Mouse (Mus musculus) ES-E14 (cell line): ENCODE measurements around the gene Ryk. TPM values are rescaled to one million over a fixed set of nuclear protein-coding genes. Genes with fewer than 3 reads are reported as not detected.

ENCODE experiments used
- DNase-seq: peaks from one replicate; pipeline ENCODE4 v3.0.0-alpha.2; 2013; ENCODE audit warnings: low read depth, low spot score
- H3K27ac ChIP-seq: 2 replicates; pipeline ENCODE4 v1.5.1; 2012; ENCODE audit warnings: low read depth, mild to moderate bottlenecking, low read length, moderate library complexity, mixed read lengths; ENCODE audit not compliant: poor library complexity, insufficient read depth, severe bottlenecking
- H3K36me3 ChIP-seq: 2 replicates; pipeline ENCODE4 v1.6.1; 2012; ENCODE audit warnings: mild to moderate bottlenecking, low read length, moderate library complexity, mixed read lengths; ENCODE audit not compliant: control insufficient read depth, poor library complexity, insufficient read depth, severe bottlenecking
- H3K4me1 ChIP-seq, 2 experiments: fragments of 150-350 bp in 1 of 2; sonication (generic) in 1 of 2; 2 replicates each; pipeline ENCODE4 v1.6.1; 2012; ENCODE audit warnings: low read length in 2 of 2, mild to moderate bottlenecking in 1 of 2, mixed read lengths in 1 of 2; ENCODE audit not compliant: control insufficient read depth in 2 of 2, insufficient read depth in 2 of 2, poor library complexity in 1 of 2
- H3K4me3 ChIP-seq, 2 experiments: fragments of 150-350 bp in 1 of 2; sonication (generic) in 1 of 2; 2 replicates each; pipeline ENCODE4 v1.5.1; 2012; ENCODE audit warnings: low read length in 2 of 2, low read depth in 1 of 2, mild to moderate bottlenecking in 1 of 2, mixed read lengths in 1 of 2; ENCODE audit not compliant: insufficient read depth in 1 of 2, poor library complexity in 1 of 2, severe bottlenecking in 1 of 2
- H3K9ac ChIP-seq: 2 replicates; pipeline ENCODE4 v1.6.1; 2012; ENCODE audit warnings: low read depth, mild to moderate bottlenecking, low read length, mixed read lengths; ENCODE audit not compliant: poor library complexity, insufficient read depth, severe bottlenecking
- H3K9me3 ChIP-seq: fragments of 150-350 bp; sonication (generic); 2 replicates; pipeline ENCODE4 v1.6.1; 2012; ENCODE audit warnings: low read depth, mild to moderate bottlenecking, low read length; ENCODE audit not compliant: control insufficient read depth, insufficient read depth
- CHD2 ChIP-seq: IDR thresholded peaks from 2 replicates; pipeline ENCODE4 v1.6.1; 2014; ENCODE audit warnings: mild to moderate bottlenecking, low read depth, low read length, inconsistent platforms
- HCFC1 ChIP-seq: IDR thresholded peaks from 2 replicates; pipeline ENCODE4 v1.6.1; 2012; ENCODE audit warnings: low read length, inconsistent platforms, borderline replicate concordance; ENCODE audit not compliant: insufficient read depth
- MAFK ChIP-seq: IDR thresholded peaks from 2 replicates; pipeline ENCODE4 v1.6.1; 2014; ENCODE audit warnings: mild to moderate bottlenecking, low read depth, low read length, inconsistent platforms; ENCODE audit not compliant: insufficient read depth
- ZC3H11A ChIP-seq: IDR thresholded peaks from 2 replicates; pipeline ENCODE4 v1.6.1; 2012; ENCODE audit warnings: low read depth, mild to moderate bottlenecking, inconsistent platforms, low read length, borderline replicate concordance
- ZNF384 ChIP-seq: IDR thresholded peaks from 2 replicates; pipeline ENCODE4 v1.6.1; 2012; ENCODE audit warnings: low read depth, low read length, inconsistent platforms
- in situ Hi-C, 2 experiments: fragments of 600-800 bp; cut with MboI; formaldehyde crosslinking; loops; one replicate each; pipeline ENCODE4 v1.15.1; 2025; ENCODE audit warnings: low sequenced_read_pairs in 2 of 2, inconsistent platforms in 1 of 2; ENCODE audit not compliant: unreplicated experiment in 2 of 2
- total RNA-seq: library from RNA; depleted of rRNA; stranded (reverse); fragments of 300-350 nt; gene quantifications from 2 replicates; pipeline ENCODE4 v1.2.3, GENCODE M21; 2012

Gene Ryk
- total RNA-seq, 1 experiment, result 72.0 TPM

GRCm38 (mm10) chr9:102828604-102829003, 6.1 kb upstream of the Ryk start:
- Histone ChIP-seq H3K4me3 (no peak overlapping the region), H3K36me3 (no peaks in the 10 kb centered on the region), H3K27ac (no peak overlapping the region), H3K4me1 (0 out of 4 replicates have a peak, but pooled peaks cover 0 to 2% of the 10 kb centered on the region in 2 experiments), H3K9me3 (no peaks in the 10 kb centered on the region), H3K9ac (no peak overlapping the region)
- no peak for DNase-seq
- TF ChIP-seq ZNF384 (no peak), CHD2 (no peak), MAFK (no peak), HCFC1 (no peak), ZC3H11A (no peak)
- in situ Hi-C loops, result no loop called here

- Histone ChIP-seq H3K9me3 (no peaks in the 10 kb centered on the region), H3K4me3 (no peak overlapping the region), H3K36me3 (no peaks in the 10 kb centered on the region), H3K9ac (no peak overlapping the region), H3K27ac (no peak overlapping the region), H3K4me1 (0 out of 4 replicates have a peak, but pooled peaks cover 0 to 2% of the 10 kb centered on the region in 2 experiments)
- TF ChIP-seq CHD2, result no peak
- TF ChIP-seq HCFC1, result no peak
- no peak for TF ChIP-seq MAFK
- TF ChIP-seq ZNF384, result no peak
- no peak for TF ChIP-seq ZC3H11A
- DNase-seq, result no peak
- in situ Hi-C loops, result no loop called here
Measured at GRCm38 (mm10) chr9:102831541-102831940, 3.2 kb upstream of the Ryk start.

- in situ Hi-C loops, result no loop called here
- peaks cover 0 to 8% of the 10 kb centered on the region in 2 experiments; a peak in 1 of 4 replicates for H3K4me1 ChIP-seq
- peak overlapping the region; percentile 88; the same call in 1 of the 2 replicates for H3K9ac ChIP-seq
- no peaks in the 10 kb centered on the region for H3K36me3 ChIP-seq
- H3K4me3 ChIP-seq, result peak overlapping the region; percentile 48 to 93
- TF ChIP-seq ZNF384 (no peak), ZC3H11A (no peak), MAFK (no peak), HCFC1 (no peak), CHD2 (no peak)
- no peak for DNase-seq
- no peak overlapping the region for H3K27ac ChIP-seq
- H3K9me3 ChIP-seq, result no peaks in the 10 kb centered on the region
Measured at GRCm38 (mm10) chr9:102834414-102834741, 339 bp upstream of the Ryk start.

- Histone ChIP-seq H3K4me3 (no peak overlapping the region), H3K9ac (no peak overlapping the region)
Measured at GRCm38 (mm10) chr9:102836279-102836678, 1.6 kb downstream of the Ryk start.

More at GRCm38 (mm10) chr9:102836279-102836678, 1.6 kb downstream of the Ryk start:
- no peak overlapping the region for H3K27ac ChIP-seq
- in situ Hi-C loops, result no loop called here
- H3K36me3 ChIP-seq, result no peaks in the 10 kb centered on the region
- no peak for DNase-seq
- H3K4me1 ChIP-seq, result peaks cover 2 to 20% of the 10 kb centered on the region in 2 experiments; a peak in 1 of 4 replicates
- TF ChIP-seq CHD2 (no peak), MAFK (no peak), ZC3H11A (no peak), HCFC1 (no peak), ZNF384 (no peak)
- no peaks in the 10 kb centered on the region for H3K9me3 ChIP-seq
